Mouse (Mus musculus) kidney, embryonic 15.5 days (tissue): ENCODE data around the gene Ccdc188. TPM values are rescaled to one million over a fixed set of nuclear protein-coding genes. Genes with fewer than 3 reads are reported as not detected.

ENCODE experiments used
- polyA plus RNA-seq: library from polyadenylated mRNA; unstranded; fragments of >200 nt; fragmentation: Nextera tagmentation; extraction: Ambion mirVana; gene quantifications from 2 replicates; pipeline ENCODE4 v1.2.1, GENCODE M21; 2015

Gene Ccdc188
- polyA plus RNA-seq, 1 experiment from 2014 or later = not detected

Other genes with a start within 250 kb of the Ccdc188 start
- gene Vpreb2, start 237.5 kb upstream of the Ccdc188 start, polyA plus RNA-seq = not detected in 2 replicates
- gene Dgcr6, start 165.0 kb upstream of the Ccdc188 start, polyA plus RNA-seq = 93.2 and 105 TPM in 2 replicates
- gene Prodh, start 127.7 kb upstream of the Ccdc188 start, polyA plus RNA-seq = 19.5 and 20.5 TPM in 2 replicates
- 2.6 and 3.6 TPM in 2 replicates for gene Rtn4r, start 90.2 kb upstream of the Ccdc188 start, polyA plus RNA-seq
- 15.6 and 17.5 TPM in 2 replicates for gene Zdhhc8, start 17.3 kb downstream of the Ccdc188 start, polyA plus RNA-seq
- gene Trmt2a, start 30.8 kb downstream of the Ccdc188 start, polyA plus RNA-seq = 99.2 and 102 TPM in 2 replicates
- 662 and 691 TPM in 2 replicates for gene Ranbp1, start 30.9 kb downstream of the Ccdc188 start, polyA plus RNA-seq
- 4.3 TPM in 1 of 2 replicates, not detected in the other for gene Gm49776, start 40.4 kb downstream of the Ccdc188 start, polyA plus RNA-seq
- gene Dgcr8, start 71.4 kb downstream of the Ccdc188 start, polyA plus RNA-seq = 30.4 and 32.4 TPM in 2 replicates
- gene Tango2, start 130.2 kb downstream of the Ccdc188 start, polyA plus RNA-seq = 22.5 and 29.2 TPM in 2 replicates
- gene Arvcf, start 130.3 kb downstream of the Ccdc188 start, polyA plus RNA-seq = 23.7 and 27.1 TPM in 2 replicates
- gene Txnrd2, start 208.5 kb downstream of the Ccdc188 start, polyA plus RNA-seq = 28.1 and 29.1 TPM in 2 replicates
- 97.2 and 103 TPM in 2 replicates for gene Comt, start 209.0 kb downstream of the Ccdc188 start, polyA plus RNA-seq